Mouse (Mus musculus) CH12.LX (cell line): Measurements from ENCODE around the gene Gm49337.

Experiments used
- CTCF ChIP-seq, 2 experiments: IDR thresholded peaks in 1 of 2; conservative IDR thresholded peaks in 1 of 2; 2 replicates each; pipeline ENCODE4 v1.5.1; 2011 to 2012; ENCODE audit warnings: low read depth in 2 of 2, low read length in 2 of 2, improper control_type of control experiment in 1 of 2, inconsistent platforms in 1 of 2, mild to moderate bottlenecking in 1 of 2, moderate library complexity in 1 of 2
- MAFK ChIP-seq: IDR thresholded peaks from 2 replicates; pipeline ENCODE4 v1.6.1; 2011; ENCODE audit warnings: low read length, improper control_type of control experiment; ENCODE audit not compliant: insufficient replicate concordance
- MXI1 ChIP-seq: IDR thresholded peaks from 2 replicates; pipeline ENCODE4 v1.6.1; 2011; ENCODE audit warnings: mild to moderate bottlenecking, low read depth, low read length, improper control_type of control experiment
- UBTF ChIP-seq: IDR thresholded peaks from 2 replicates; pipeline ENCODE4 v1.6.1; 2012; ENCODE audit warnings: low read depth, mild to moderate bottlenecking, inconsistent platforms, low read length, improper control_type of control experiment, moderate library complexity
- ZMIZ1 ChIP-seq: IDR thresholded peaks from 2 replicates; pipeline ENCODE4 v1.6.1; 2012; ENCODE audit warnings: low read depth, mild to moderate bottlenecking, inconsistent platforms, low read length, improper control_type of control experiment

DNA sequence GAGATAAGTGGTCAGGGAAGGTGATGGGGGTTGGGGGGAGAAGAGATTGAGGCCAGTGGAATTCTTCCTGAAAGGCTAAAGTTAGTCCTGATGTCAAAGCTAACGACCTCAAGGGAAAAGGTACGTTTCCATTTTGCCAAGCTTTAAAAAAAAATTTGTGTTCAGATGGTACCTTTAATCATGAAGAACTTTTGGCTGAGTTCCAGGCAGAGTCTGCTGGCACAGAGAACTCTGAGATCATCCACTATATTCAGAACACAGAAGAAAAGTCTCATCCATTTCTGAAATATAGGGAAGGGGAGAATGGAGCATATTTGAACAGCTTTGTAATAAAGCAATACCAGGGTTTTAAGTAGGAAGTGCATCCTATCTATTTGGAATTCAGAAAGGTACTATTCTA, 43.9 kb downstream of the Gm49337 start:
- no peak for TF ChIP-seq ZMIZ1
- no peak for TF ChIP-seq MAFK
- TF ChIP-seq CTCF (conservative IDR thresholded peaks at IDR 0.05 in 1 of 2, IDR thresholded peaks at IDR 0.05 in 1 of 2; ENCODE audit: low read depth in 2 of 2, low read length in 2 of 2): no peak
- TF ChIP-seq UBTF: no peak
- TF ChIP-seq MXI1: no peak
